Mouse (Mus musculus) neural tube, embryonic 13.5 days (tissue): ENCODE results near the gene Chrd. TPM values are rescaled to one million over a fixed set of nuclear protein-coding genes. Genes with fewer than 3 reads are reported as not detected.

ENCODE experiments used
- polyA plus RNA-seq: library from polyadenylated mRNA; unstranded; fragments of >200 nt; fragmentation: Nextera tagmentation; extraction: Ambion mirVana; gene quantifications from 2 replicates; pipeline ENCODE4 v1.2.1, GENCODE M21; 2015

Chrd gene
- polyA plus RNA-seq, 1 experiment from 2014 or later = 6.9 TPM

Other genes with a start within 250 kb of the Chrd start
- 102 and 103 TPM in 2 replicates for gene Eif2b5, start 234.3 kb upstream of the Chrd start, polyA plus RNA-seq
- 48.5 and 55.4 TPM in 2 replicates for gene Dvl3, start 216.1 kb upstream of the Chrd start, polyA plus RNA-seq
- gene Ap2m1, start 197.6 kb upstream of the Chrd start, polyA plus RNA-seq = 1,020 and 1,063 TPM in 2 replicates
- gene Abcf3, start 184.6 kb upstream of the Chrd start, polyA plus RNA-seq = 72.2 and 81.5 TPM in 2 replicates
- gene Vwa5b2, start 143.7 kb upstream of the Chrd start, polyA plus RNA-seq = 23.8 and 27.0 TPM in 2 replicates
- 15.0 and 16.2 TPM in 2 replicates for gene Eef1akmt4, start 121.5 kb upstream of the Chrd start, polyA plus RNA-seq
- gene Gm49333, start 121.5 kb upstream of the Chrd start, polyA plus RNA-seq = 1.4 TPM in 1 of 2 replicates, not detected in the other
- 43.2 and 44.8 TPM in 2 replicates for gene Alg3, start 121.4 kb upstream of the Chrd start, polyA plus RNA-seq
- gene Camk2n2, start 111.8 kb upstream of the Chrd start, polyA plus RNA-seq = 20.8 and 23.7 TPM in 2 replicates
- 12.2 and 12.8 TPM in 2 replicates for gene Ece2, start 103.3 kb upstream of the Chrd start, polyA plus RNA-seq
- 352 and 361 TPM in 2 replicates for gene Psmd2, start 81.5 kb upstream of the Chrd start, polyA plus RNA-seq
- gene Eif4g1, start 64.8 kb upstream of the Chrd start, polyA plus RNA-seq = 141 and 144 TPM in 2 replicates
- gene Fam131a, start 39.9 kb upstream of the Chrd start, polyA plus RNA-seq = 26.3 and 27.8 TPM in 2 replicates
- 89.9 and 92.3 TPM in 2 replicates for gene Polr2h, start 15.5 kb upstream of the Chrd start, polyA plus RNA-seq
- 30.8 and 31.4 TPM in 2 replicates for gene Clcn2, start 15.4 kb upstream of the Chrd start, polyA plus RNA-seq
- 0.99 and 1.5 TPM in 2 replicates for gene Thpo, start 1.4 kb downstream of the Chrd start, polyA plus RNA-seq